Mouse (Mus musculus): ENCODE results near the gene Olfr507.
"Not testable (repeated sequence)": the region's sequence is repeated elsewhere in the genome, so short reads cannot be mapped to it uniquely, and the experiment has no call there.

The Olfr507 gene

GRCm38 (mm10) chr7:108621514-108621913, at the start of gene Olfr507:
Olfr507 (plus strand) TSS chr7:108621814.
- no peak for DNase-seq

GRCm38 (mm10) chr7:108589797-108590196, 31.8 kb upstream of the Olfr507 start:
- DNase-seq: no peak

DNA sequence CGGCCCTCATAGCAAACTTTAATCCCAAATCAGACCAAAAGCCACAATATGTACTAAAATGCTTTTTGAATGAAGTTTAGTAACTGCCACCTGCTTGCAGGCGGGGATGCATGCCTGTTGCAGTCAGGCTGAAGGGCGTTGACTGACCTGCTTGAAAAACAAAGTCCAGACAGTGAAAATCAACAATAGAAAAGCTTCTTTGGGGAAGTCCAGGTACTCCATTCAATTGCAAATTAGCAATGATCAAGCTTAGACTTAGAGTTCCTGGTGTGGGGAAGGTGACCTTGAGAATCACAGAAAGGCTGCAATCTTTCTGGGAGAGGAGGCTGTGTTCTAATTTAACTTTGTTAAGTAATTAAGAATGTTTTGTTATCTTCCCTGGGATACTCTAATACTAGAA, 19.7 kb upstream of the Olfr507 start:
- not testable (repeated sequence) for DNase-seq

- no peak for DNase-seq
Measured at GRCm38 (mm10) chr7:108610487-108610886, 11.1 kb upstream of the Olfr507 start, which contains the start of gene Olfr506. Olfr506 (plus strand) TSS chr7:108610787.

- DNase-seq: no peak
Measured at GRCm38 (mm10) chr7:108614110-108614509, 7.5 kb upstream of the Olfr507 start.

GRCm38 (mm10) chr7:108616781-108617180, 4.8 kb upstream of the Olfr507 start:
- not testable (repeated sequence) for DNase-seq

DNA sequence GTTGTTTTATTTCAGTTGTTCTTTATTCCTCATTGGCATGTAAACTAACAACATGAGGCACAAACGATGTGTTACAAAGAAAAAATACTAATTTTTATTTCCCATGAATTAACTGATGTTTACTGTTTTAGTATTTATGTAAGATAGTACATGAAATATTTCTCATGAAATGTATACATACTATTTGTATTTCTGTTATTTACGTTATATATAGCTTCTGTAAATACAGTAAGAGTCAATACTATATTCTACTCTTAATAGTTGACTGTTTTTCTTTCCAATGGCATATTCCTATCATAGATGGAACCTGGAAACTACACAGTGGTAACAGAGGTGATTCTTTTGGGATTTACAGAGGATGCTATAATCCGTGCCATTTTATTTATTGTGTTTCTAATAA, 8.1 kb downstream of the Olfr507 start, which contains the start of gene Olfr508:
Gene Olfr508, plus strand, starts transcription at position 301 of the 400 bp plus-strand sequence.
- DNase-seq: no peak

- no peak for DNase-seq
Measured at GRCm38 (mm10) chr7:108651806-108652205, 30.2 kb downstream of the Olfr507 start, which contains the start of gene Olfr509. Olfr509 (minus strand) TSS chr7:108651906.

DNA sequence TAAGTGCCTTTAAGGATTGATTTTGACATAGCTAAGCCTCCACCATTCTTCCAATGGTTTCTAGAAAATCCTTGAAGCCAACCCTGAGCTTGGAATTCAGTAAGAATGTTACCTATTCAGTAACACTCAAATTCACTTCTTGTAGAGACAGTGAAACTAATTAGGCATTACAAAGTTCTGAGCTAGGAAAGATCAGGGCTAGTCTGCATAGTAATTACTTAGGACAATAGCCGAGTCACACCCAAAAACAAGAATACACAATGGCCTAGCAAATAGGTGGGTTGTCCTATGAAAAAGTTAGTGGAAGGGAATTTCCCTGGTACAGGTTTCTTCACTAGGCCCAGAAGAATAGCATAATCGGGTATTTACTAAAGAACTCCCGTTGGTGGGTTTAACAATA, 40.8 kb downstream of the Olfr507 start:
- no peak for DNase-seq

GRCm38 (mm10) chr7:108666118-108666517, 44.5 kb downstream of the Olfr507 start, which contains the start of gene Olfr510:
Olfr510 (plus strand) TSS chr7:108666418.
- no peak for DNase-seq

GRCm38 (mm10) chr7:108671058-108671457, 49.4 kb downstream of the Olfr507 start:
- DNase-seq: no peak

Data from kidney, postnatal 36 days (tissue).